In genomic region chr10:53346506-53346905, GRCm38 (mm10) we compare ENCODE assay signal across 9 mouse cellular contexts. TPM values are rescaled to one million over a fixed set of nuclear protein-coding genes. Genes with fewer than 3 reads are reported as not detected.
DNase-seq lines count a peak whose midpoint lies in the region; ATAC-seq and TF ChIP-seq lines count a peak whose summit lies in the region.
"Had no signal": no experiment of that assay in that cellular context is flagged by ENCODE, and none has a peak within 500 bp of the region (broad histone marks: within the 10 kb centered on the region; RNA-seq: fewer than 3 reads in every experiment).

No protein-coding gene starts in this region.

- H3K27ac ChIP-seq in kidney, adult 2 months (ENCODE audit: insufficient read depth, low read depth, low read length), result no peak overlapping the region
- H3K27ac ChIP-seq in kidney, embryonic 16.5 days (ENCODE audit: low read length), result no peak overlapping the region
- H3K27ac ChIP-seq in embryonic facial prominence, embryonic 10.5 days (replicated peaks), result no peak overlapping the region
- no peak overlapping the region for H3K27ac ChIP-seq in intestine, postnatal 0 days (ENCODE audit: low read depth, low read length)
- H3K27ac ChIP-seq in midbrain, postnatal 0 days (ENCODE audit: low read depth, low read length), result no peak overlapping the region
- H3K27ac ChIP-seq: embryonic facial prominence, embryonic 13.5 days had no signal

- DNase-seq in kidney, adult 2 months, result peak; percentile 53
- DNase-seq in CD4-positive, CD25-positive, alpha-beta regulatory T cell, adult 2 months (ENCODE audit: low read depth, low spot score), result peak; percentile 77
- peak; percentile 54 for DNase-seq in ZHBTc4 (ENCODE audit: low read depth, low spot score)
- peak; percentile 47 for DNase-seq in embryonic facial prominence, embryonic 10.5 days (ENCODE audit: low spot score)
- DNase-seq in midbrain, postnatal 0 days (ENCODE audit: low spot score), result peak; percentile 72
- DNase-seq in frontal cortex, postnatal 25 days (ENCODE audit: low spot score in 2 of 2), result no peak

- peak; percentile 22; the same call in 1 of the 2 replicates for TF ChIP-seq CTCF in kidney, adult 2 months (conservative IDR thresholded peaks at IDR 0.05; ENCODE audit: insufficient read depth, insufficient read length, low read depth, low read length)
- peak; percentile 90 for TF ChIP-seq CTCF in intestine, postnatal 0 days (IDR thresholded peaks at IDR 0.05; ENCODE audit: low read depth)
- peak; percentile 93 for TF ChIP-seq CTCF in midbrain, postnatal 0 days (IDR thresholded peaks at IDR 0.05)

- H3K9me3 ChIP-seq in kidney, embryonic 16.5 days (ENCODE audit: low read length), result no peaks in the 10 kb centered on the region
- H3K9me3 ChIP-seq in embryonic facial prominence, embryonic 10.5 days, result no peaks in the 10 kb centered on the region
- no peaks in the 10 kb centered on the region for H3K9me3 ChIP-seq in intestine, postnatal 0 days (ENCODE audit: control insufficient read depth)
- no peaks in the 10 kb centered on the region for H3K9me3 ChIP-seq in midbrain, postnatal 0 days (ENCODE audit: low read length)
- H3K9me3 ChIP-seq: embryonic facial prominence, embryonic 13.5 days had no signal

- H3K9ac ChIP-seq in kidney, embryonic 16.5 days (replicated peaks; ENCODE audit: low read length), result no peak overlapping the region
- no peak overlapping the region for H3K9ac ChIP-seq in intestine, postnatal 0 days (ENCODE audit: low read depth, low read length)
- H3K9ac ChIP-seq in midbrain, postnatal 0 days (replicated peaks; ENCODE audit: low read length, poor library complexity, severe bottlenecking), result no peak overlapping the region
- H3K9ac ChIP-seq: embryonic facial prominence, embryonic 13.5 days had no signal

- no peak for ATAC-seq in kidney, embryonic 16.5 days (ENCODE audit: low FRiP score, low TSS enrichment)
- ATAC-seq in intestine, postnatal 0 days, result no peak
- no peak; the same call in 1 of the 2 replicates for ATAC-seq in midbrain, postnatal 0 days (ENCODE audit: low FRiP score)

- H3K4me1 ChIP-seq in kidney, adult 2 months (ENCODE audit: control insufficient read depth, insufficient read depth, low read length), result no peaks in the 10 kb centered on the region; the same call in 1 of the 2 replicates
- H3K4me1 ChIP-seq in kidney, embryonic 16.5 days (ENCODE audit: insufficient read depth, low read length), result peaks cover 2% of the 10 kb centered on the region; the same call in 1 of the 2 replicates
- no peaks in the 10 kb centered on the region for H3K4me1 ChIP-seq in embryonic facial prominence, embryonic 10.5 days
- no peaks in the 10 kb centered on the region for H3K4me1 ChIP-seq in intestine, postnatal 0 days (replicated peaks; ENCODE audit: control insufficient read depth, insufficient read depth, low read length)
- H3K4me1 ChIP-seq in midbrain, postnatal 0 days (ENCODE audit: insufficient read depth, low read length), result no peaks in the 10 kb centered on the region
- H3K4me1 ChIP-seq: embryonic facial prominence, embryonic 13.5 days had no signal

- H3K4me3 ChIP-seq in kidney, adult 2 months (ENCODE audit: insufficient read depth, low read depth, low read length), result no peak overlapping the region
- no peak overlapping the region for H3K4me3 ChIP-seq in kidney, embryonic 16.5 days (ENCODE audit: low read length)
- no peak overlapping the region for H3K4me3 ChIP-seq in embryonic facial prominence, embryonic 10.5 days
- no peak overlapping the region for H3K4me3 ChIP-seq in intestine, postnatal 0 days (ENCODE audit: low read depth, low read length)
- H3K4me3 ChIP-seq in midbrain, postnatal 0 days (ENCODE audit: low read depth, low read length), result no peak overlapping the region
- H3K4me3 ChIP-seq: embryonic facial prominence, embryonic 13.5 days had no signal

- no peaks in the 10 kb centered on the region for H3K27me3 ChIP-seq in kidney, adult 2 months (replicated peaks; ENCODE audit: control insufficient read depth, insufficient read depth, low read length)
- no peaks in the 10 kb centered on the region for H3K27me3 ChIP-seq in kidney, embryonic 16.5 days (ENCODE audit: insufficient read depth, low read length)
- no peaks in the 10 kb centered on the region for H3K27me3 ChIP-seq in embryonic facial prominence, embryonic 10.5 days (replicated peaks; ENCODE audit: low read depth, poor library complexity, severe bottlenecking)
- no peaks in the 10 kb centered on the region for H3K27me3 ChIP-seq in intestine, postnatal 0 days (replicated peaks; ENCODE audit: control insufficient read depth, insufficient read depth, low read length)
- no peaks in the 10 kb centered on the region for H3K27me3 ChIP-seq in midbrain, postnatal 0 days (ENCODE audit: insufficient read depth, low read length)
- H3K27me3 ChIP-seq: embryonic facial prominence, embryonic 13.5 days had no signal

- 53% methylated on average over 3 of the region's 3 CpGs for WGBS in kidney, adult 2 months
- 57% methylated on average over 3 of the region's 3 CpGs for WGBS in kidney, embryonic 16.5 days
- 49% methylated on average over 3 of the region's 3 CpGs for whole genome bisulfite sequencing in embryonic facial prominence, embryonic 10.5 days
- WGBS in intestine, postnatal 0 days, result 51% methylated on average over 3 of the region's 3 CpGs
- WGBS in midbrain, postnatal 0 days, result 51% methylated on average over 3 of the region's 3 CpGs

- H3K36me3 ChIP-seq in kidney, adult 2 months (ENCODE audit: control insufficient read depth, insufficient read depth, low read length), result no peaks in the 10 kb centered on the region; the same call in 1 of the 2 replicates
- H3K36me3 ChIP-seq in kidney, embryonic 16.5 days (ENCODE audit: insufficient read depth, low read length), result no peaks in the 10 kb centered on the region
- H3K36me3 ChIP-seq in embryonic facial prominence, embryonic 10.5 days (replicated peaks), result peaks cover 7% of the 10 kb centered on the region
- H3K36me3 ChIP-seq in intestine, postnatal 0 days (ENCODE audit: control insufficient read depth, insufficient read depth), result peaks cover 6% of the 10 kb centered on the region; the same call in 1 of the 2 replicates
- H3K36me3 ChIP-seq in midbrain, postnatal 0 days (ENCODE audit: insufficient read depth, low read length), result no peaks in the 10 kb centered on the region

- no peak overlapping the region for H3K4me2 ChIP-seq in kidney, embryonic 16.5 days (replicated peaks; ENCODE audit: low read depth, low read length)
- no peak overlapping the region for H3K4me2 ChIP-seq in intestine, postnatal 0 days (replicated peaks; ENCODE audit: low read depth)
- H3K4me2 ChIP-seq in midbrain, postnatal 0 days (ENCODE audit: low read depth, low read length, poor library complexity, severe bottlenecking), result no peak overlapping the region
- H3K4me2 ChIP-seq: embryonic facial prominence, embryonic 13.5 days had no signal

- TF ChIP-seq POLR2A in kidney, adult 2 months (IDR thresholded peaks at IDR 0.05; ENCODE audit: low read depth, low read length), result no peak

RNA-seq across cellular contexts. Expression of gene Pln, which starts 9.0 kb away (rescaled TPM):
- 5.5 and 10.8 TPM in 2 replicates for polyA plus RNA-seq in kidney, adult 2 months (2012; rRNA removed)
- 0.98 and 1.3 TPM in 2 replicates for polyA plus RNA-seq in kidney, embryonic 16.5 days (2015; fragmentation: Nextera tagmentation; extraction: Ambion mirVana)
- polyA plus RNA-seq in embryonic facial prominence, embryonic 10.5 days (2016; fragmentation: Nextera tagmentation; extraction: Ambion mirVana), result 1.7 and 2.1 TPM in 2 replicates
- 6.4 and 10.8 TPM in 2 replicates for polyA plus RNA-seq in intestine, postnatal 0 days (2015; fragmentation: Nextera tagmentation; extraction: Ambion mirVana)
- not detected in 2 replicates for total RNA-seq in midbrain, postnatal 0 days (2014; rRNA removed)
- polyA plus RNA-seq in midbrain, postnatal 0 days (2015; fragmentation: Nextera tagmentation; extraction: Ambion mirVana), result 0.20 and 0.32 TPM in 2 replicates

RNA-seq across cellular contexts. Expression of gene Cep85l, which starts 33.2 kb away (rescaled TPM):
- polyA plus RNA-seq in kidney, adult 2 months (2012; rRNA removed), result 1.7 and 2.3 TPM in 2 replicates
- polyA plus RNA-seq in kidney, embryonic 16.5 days (2015; fragmentation: Nextera tagmentation; extraction: Ambion mirVana), result 2.8 and 3.0 TPM in 2 replicates
- polyA plus RNA-seq in embryonic facial prominence, embryonic 10.5 days (2016; fragmentation: Nextera tagmentation; extraction: Ambion mirVana), result 4.9 and 5.1 TPM in 2 replicates
- 1.5 and 1.9 TPM in 2 replicates for polyA plus RNA-seq in intestine, postnatal 0 days (2015; fragmentation: Nextera tagmentation; extraction: Ambion mirVana)
- 14.3 and 15.2 TPM in 2 replicates for total RNA-seq in midbrain, postnatal 0 days (2014; rRNA removed)
- polyA plus RNA-seq in midbrain, postnatal 0 days (2015; fragmentation: Nextera tagmentation; extraction: Ambion mirVana), result 4.3 and 6.0 TPM in 2 replicates

Comparison
In these comparisons a context has a peak if more than half of its experiments do, and no peak if none do; other contexts are left out.
1. DNase-seq: peak in kidney, adult 2 months (single experiment), CD4-positive, CD25-positive, alpha-beta regulatory T cell, adult 2 months (single experiment), ZHBTc4 (single experiment), embryonic facial prominence, embryonic 10.5 days (single experiment) and midbrain, postnatal 0 days (single experiment); none in frontal cortex, postnatal 25 days (0 of 2).
2. CTCF ChIP-seq: peak in every context shown above with its lines; median percentile 93 in midbrain, postnatal 0 days; 90 in intestine, postnatal 0 days; 22 in kidney, adult 2 months.